Mouse (Mus musculus) frontal cortex, postnatal 10 days (tissue): ENCODE measurements around the gene Bag3.

ENCODE experiments used
- DNase-seq, 2 experiments: peaks; one replicate each; pipeline ENCODE4 v3.0.0; 2022; ENCODE audit warnings: low spot score in 2 of 2, mixed read lengths in 1 of 2

Gene Bag3

DNA sequence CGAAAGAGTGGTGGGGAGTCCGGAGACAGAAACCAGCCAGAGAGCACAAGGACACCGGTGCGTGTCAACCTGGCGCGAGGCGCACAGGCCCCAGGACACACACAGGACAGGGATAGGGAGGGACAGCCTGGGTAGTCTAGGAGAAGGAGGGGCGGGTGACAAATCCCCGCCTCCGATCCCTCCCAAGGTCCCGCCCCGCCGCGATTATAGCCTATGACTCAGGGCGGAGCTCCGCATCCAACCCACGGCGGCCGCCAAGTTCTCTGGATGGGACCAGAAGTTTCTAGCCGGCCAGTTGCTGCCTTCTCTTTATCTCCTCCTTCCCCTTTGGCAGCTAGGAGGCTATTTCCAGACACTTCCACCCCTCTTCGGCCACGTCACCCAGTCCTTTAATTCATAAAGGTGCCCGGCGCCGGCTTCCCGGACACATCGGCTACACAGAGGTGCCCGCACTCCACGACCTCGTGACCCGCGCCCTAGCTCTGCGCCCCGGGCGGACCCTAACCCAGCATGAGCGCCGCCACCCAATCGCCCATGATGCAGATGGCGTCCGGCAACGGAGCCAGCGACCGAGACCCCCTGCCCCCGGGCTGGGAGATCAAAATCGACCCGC, at the start of gene Bag3:
Gene Bag3 (plus strand): TSS at position 268 of the 613 bp plus-strand sequence.
- DNase-seq: peak; percentile 40 to 75

DNA sequence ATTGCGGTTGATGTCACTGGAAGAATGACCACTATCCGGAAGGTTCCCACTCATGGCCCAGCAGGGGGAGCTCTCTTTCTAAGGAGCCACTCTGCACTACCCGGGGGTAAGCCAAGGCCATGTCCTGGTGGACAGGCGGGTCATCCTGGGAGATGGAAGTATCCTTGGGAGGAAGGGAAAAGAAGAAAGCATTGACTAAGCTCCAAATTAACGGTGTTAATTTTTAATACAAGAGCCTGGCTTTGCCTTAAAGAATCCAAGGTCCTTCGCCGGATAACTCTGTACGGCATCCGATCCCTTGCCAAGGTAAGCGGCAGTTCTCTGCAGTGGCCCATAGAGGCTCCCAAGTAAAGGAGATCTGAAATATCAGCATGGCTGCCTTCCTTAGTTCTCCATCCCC, 49.1 kb upstream of the Bag3 start:
- DNase-seq: peak; percentile 13 to 50

DNA sequence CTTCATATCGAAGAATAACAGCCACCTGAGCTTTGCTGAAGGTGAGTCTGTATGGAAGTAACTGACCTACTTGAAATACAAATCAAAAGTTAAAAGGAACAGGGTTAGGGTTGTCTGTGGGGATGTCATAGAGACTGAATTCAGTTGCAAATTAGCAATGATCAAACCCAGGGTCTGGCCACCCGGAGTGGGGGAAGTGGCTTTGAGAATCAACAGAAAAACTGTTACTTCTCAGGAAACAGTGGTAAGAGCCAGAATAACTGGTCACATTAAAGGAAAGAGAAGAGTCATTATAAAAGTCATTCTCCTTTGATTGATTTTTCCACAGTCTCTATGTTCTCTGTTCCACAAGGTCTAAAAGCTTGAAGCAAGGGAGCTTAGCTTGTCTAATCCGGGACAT, 34.4 kb upstream of the Bag3 start:
- no peak for DNase-seq

DNA sequence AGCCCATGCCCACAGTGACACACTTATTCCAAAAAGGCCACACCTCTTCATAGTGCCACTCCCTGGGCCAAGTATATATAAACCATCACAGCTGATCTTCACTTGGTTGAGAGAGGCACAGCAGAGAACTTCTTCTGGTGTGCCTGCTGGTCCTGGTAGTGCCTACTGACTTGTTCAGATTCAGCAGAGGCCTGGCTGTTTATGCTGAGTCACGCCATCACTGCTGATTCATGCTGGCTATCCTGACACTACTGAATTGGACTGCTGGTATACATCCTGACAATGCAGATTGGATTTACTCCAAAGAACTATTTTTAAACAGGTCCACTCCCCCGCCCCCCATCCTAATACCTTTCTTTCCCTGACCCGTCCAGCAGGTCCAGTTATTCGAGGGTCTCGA, 28.9 kb upstream of the Bag3 start:
- no peak for DNase-seq

DNA sequence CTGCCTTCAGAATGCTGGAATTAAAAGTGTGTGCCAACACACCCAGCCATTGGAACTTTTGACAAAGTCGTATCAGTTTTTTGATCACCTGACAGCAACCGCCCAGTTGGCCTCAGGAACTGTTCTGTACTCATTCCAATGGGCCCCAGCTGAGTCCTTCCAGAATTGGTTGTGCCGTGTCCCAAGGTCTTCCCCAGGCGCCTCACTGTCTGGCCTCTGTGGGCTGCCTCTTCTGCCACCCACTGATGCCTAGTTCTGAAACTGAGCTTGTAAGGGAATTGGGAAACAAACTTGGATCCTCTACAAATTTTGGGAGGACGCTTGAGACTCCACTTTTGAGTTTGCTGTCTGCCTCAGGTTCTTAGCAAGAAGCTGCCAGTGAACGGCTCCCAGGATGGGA, 23.6 kb upstream of the Bag3 start:
- DNase-seq: no peak

DNA sequence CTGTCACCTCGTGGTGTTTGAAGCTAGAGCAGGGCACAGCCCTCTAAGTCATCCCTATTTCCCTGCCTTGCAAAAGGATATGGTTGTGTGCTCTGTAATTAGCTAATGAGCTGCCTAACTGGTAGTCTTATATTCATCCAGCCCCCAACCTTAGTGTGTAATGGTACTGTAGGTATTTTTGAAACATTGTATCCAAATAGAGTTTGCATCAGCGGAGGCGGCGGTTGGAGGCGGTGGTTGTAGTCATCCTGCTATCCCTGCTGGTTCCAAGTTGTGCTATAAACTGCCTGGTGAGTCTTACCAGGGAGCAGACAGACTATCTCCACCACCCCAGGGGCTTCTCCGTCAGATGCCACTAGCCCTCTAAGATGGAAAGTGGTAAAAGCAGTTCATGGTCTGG, 19.3 kb upstream of the Bag3 start:
- DNase-seq: no peak

DNA sequence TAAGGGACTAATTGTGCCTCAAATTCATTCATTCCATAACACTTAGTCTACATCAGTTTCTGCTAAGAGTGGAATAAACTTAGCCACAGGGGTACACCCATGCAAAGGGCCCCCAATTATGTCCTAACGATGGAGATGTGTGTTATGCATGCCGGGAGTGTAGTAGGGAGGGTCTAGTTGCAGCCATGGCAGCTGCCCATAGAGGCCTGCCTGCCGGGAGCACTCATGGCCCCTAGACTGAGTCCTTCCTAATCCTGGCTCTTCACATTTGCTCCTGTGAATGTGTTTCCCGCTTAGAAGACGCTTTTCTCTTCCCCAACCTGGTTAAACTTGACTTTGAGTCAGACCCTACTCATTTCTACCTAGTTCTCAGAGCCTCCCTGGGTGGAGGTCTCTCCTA, 11.5 kb upstream of the Bag3 start:
- no peak for DNase-seq

DNA sequence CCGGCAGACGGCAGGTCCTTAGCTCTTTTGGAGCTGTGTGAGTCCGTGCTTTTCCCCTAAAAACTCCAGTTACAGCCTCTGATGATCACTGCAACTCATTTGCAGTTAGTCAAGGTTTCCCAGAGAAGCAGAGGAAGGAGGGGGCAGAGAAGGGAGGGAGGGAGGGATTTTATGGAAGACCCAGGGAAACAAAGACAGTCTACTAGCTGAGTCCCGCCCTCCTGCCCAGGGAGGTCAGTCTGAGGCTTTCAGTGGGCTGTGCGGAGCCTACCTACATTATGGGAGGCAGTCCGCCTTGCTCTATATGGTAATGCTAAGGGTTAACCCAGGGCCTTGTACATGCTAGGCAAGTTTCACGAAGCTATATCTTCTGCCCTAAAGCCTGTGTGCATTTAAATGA, 9.9 kb upstream of the Bag3 start:
- no peak for DNase-seq

DNA sequence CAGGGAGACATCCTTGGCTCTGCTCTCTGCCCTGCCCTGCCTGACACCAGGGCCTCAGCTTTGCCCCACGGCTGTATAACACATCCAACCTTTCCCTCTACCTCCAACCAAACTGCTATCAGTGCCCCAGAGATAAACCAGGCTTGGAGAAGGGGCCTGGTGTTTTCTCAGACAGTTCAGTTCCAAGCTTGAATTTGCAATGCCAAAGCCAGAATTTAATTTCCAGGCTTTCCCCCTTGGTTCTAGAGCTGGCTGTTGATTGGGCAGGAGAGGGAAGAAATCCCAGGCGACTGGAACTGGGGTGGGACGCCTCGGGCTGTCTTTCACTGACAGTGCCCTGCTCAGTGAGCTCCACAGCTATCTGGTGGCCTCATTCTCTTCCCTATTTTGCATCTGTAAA, 9.1 kb upstream of the Bag3 start:
- no peak for DNase-seq

DNA sequence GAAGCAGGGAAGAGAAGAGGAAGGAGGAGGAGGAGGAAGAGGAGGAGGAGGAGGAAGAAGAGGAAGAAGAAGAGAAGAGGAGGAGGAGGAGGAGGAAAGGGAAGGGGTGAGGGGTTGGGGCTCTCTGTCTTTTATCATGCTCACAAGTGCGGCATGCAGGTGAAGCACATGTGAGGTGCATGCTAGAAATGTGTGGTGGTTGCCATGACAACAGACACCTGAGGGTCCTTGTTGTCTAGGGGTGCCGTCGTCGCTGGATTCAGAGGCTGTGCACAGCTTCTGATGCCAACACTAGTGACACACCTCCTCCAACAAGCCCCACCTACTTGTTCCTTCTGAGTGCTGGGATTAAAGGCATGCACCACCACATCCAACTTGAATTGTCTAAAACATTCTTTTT, 7.1 kb upstream of the Bag3 start:
- DNase-seq: no peak

DNA sequence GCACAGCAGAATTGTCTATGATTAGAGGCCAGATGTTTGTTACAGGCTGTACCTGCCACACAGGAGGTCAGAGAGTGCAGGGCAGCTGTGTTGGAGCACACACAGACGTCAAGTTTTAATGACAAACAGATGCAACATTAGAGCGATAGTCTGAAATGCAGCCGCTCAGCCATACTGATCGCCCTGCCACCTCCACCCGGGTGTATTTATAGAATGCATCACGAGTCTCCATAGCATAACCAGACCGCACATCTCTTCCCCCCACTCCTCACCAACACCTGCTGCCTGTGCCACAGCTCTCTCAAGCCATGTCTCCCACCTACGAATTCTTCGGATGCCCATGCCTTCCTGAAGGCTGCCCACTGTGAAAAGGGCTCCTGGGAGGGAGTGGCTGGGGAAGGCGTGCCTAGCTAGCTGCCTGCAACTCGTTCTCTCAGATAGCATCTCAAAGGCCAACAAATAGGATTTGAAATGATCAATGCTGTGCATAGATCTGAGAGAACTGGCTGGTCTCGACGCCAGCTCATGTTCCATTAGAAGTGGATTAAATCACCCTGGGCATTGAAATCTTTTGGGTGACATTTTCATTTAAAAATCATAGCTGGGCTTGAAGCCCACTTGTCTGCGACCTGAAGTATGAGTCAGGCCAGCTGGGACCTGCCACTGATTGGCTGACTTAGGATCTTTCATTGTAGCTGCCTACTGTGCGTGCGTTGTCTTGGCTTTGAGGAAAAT, 3.9 kb upstream of the Bag3 start:
- no peak for DNase-seq

DNA sequence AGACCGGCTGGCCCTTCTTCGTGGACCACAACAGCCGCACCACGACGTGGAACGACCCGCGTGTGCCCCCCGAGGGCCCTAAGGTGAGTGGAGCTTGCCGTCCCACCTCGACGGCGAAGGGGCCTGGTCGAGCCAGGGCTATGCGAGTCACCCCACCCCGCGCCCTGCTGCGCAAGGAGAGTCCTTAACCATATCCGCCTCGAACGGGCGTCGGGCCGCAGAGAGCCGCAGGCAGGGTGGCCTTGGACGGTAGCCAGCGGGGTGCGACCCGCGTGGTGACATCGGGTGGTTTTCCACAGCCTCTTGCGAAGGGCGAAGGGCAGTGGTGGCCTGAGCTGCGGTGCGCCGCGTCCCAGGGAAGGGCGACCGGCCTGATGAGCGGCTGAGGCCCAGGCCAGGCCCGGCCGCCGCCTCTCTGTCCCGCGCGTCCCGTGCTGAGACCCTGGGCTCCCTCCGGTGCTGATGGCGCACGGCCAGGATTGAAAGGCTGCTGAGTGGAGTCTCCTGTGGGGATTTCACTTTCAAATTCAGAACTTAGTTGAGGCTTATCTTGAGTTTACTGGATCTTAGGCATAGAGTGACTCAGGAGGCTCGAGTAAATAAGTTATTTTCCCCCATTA, 656 bp downstream of the Bag3 start:
- DNase-seq: peak in 1 of 2 experiments; percentile 35

DNA sequence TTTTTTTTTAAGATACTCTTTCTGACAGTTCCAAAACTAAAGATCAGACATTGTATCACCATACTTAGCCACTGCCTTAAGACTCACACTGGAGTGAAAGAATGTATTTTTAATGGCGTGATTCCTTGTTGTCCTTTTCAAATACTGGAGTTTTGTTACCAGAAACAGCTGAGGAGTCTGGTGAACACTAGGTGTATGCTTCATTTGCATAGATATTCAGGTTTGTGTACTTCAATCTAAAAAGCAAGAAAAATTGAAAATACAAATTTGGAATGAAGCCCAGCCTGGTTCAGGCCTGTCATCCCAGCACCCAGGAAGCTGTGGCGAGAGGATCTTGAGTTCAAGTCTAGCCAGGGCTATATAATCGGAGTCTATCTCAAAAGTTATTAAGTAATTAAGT, 1.2 kb downstream of the Bag3 start:
- no peak for DNase-seq

DNA sequence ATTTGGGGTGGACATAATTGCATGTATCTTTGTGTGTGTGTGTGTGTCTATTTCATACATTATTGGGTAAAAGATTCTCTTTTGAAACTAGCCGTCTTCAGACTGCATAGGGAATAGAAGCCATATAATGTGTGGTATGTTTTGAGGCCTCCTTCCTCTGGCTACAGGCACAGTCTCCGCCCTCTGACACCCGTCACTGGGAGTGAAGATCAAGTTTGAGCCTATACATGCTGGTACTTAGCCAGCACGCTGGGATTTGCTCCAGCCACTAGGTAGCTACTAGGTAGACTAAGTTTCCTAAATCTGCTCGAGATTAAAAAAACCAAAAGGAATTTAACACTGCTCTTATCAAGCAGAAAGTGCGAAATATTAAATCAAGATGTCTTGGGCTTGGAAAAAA, 3.2 kb downstream of the Bag3 start:
- DNase-seq: no peak

DNA sequence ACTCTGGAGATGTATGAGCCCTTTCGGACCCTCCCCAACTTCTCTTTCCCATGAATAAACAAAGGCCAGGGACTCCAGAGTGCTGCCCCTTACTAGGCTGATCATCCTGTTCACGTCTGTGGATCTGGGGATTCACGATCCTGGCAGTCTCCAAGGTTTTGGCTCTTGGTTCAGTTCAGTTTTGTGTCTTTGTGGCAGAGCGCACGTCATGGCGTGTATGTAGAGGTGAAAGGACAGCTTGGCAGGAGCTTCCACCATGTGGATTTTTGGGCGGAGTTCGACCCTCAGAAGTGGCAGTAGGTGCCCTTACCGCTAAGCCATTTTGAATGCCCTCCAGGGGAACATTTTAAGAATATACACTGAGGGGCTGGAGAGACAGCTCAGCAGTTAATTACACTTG, 5.2 kb downstream of the Bag3 start:
- DNase-seq: no peak

DNA sequence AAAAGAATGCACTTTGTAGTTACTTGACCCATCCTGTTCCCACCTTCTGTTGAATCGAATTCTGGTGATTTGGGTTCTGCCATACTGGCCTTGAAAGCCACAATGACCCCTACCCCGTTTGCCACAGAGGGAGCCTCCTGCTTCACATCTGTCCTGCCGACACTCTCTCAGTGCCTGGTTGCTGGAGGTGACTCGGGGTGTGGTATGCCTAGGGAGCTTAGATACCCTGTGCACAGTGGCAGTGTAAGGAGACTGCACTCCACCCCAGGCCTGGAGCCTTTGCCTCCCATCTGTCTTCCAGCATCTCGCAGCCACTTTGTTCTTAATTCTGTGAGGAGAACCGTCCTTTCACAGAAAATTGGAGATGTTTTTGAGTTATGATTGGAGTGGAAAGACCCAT, 5.7 kb downstream of the Bag3 start:
- no peak for DNase-seq

DNA sequence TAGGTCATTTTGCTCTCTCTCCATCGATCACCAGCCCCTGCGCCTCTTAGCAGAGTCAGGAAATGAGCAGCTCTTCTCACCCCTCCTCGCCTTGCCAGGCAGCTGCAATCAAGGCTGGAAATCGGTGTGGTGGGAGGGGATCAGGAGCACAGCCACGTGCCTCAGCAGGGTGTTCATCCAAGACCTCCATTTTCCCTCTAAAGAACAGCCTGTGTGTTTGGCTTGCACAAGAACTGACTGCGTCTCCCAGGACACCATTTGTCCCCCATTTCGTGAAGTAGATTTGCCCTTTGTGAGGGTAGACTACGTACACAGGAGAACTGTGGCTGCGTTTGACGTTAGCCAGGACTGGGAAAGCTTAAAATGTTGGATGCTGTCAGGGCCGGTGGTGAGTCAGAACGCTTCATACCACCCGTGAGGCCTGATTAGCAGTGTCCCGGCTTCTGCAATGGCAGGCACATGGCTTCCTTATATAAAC, 6.2 kb downstream of the Bag3 start:
- no peak for DNase-seq

DNA sequence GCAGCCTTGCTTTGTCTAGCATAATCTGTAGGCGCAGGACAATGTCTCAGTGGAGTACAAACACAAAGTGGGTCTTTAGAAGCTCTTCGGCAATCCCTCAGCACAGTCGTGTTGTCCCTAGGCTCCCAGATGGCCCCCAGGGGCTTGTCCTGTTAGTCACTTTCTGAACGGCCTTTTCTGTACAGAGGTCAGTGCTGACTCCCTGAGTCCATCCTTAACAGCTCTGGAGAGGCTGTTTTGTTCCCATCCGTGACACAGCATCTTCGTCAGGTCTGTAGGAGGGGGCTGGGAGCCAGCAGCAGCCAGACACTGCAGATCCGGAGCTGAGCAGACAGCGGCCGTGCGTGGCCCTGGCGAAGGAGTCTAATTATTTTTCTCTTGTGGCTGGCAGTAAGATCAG, 7.6 kb downstream of the Bag3 start:
- no peak for DNase-seq

DNA sequence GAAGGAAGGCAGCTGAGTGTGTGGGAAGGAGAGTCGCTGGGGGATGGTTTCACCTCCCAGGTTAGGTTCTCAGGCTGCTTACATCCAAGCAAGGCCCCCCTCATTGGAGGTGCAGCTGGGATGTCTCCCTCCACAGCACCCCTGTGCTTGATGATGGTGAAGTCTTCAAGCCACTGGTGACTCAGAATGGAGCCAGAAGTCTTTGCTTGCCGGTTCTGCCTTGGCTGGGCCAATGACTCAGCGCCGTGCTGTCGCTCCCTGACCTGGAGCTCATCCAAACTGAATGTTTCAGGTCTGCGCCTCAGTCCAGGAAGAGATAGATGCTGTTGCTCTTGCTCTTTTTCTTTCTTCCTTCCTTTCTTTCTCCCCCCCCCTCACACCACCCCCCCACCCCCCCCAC, 8.5 kb downstream of the Bag3 start:
- DNase-seq: no peak

DNA sequence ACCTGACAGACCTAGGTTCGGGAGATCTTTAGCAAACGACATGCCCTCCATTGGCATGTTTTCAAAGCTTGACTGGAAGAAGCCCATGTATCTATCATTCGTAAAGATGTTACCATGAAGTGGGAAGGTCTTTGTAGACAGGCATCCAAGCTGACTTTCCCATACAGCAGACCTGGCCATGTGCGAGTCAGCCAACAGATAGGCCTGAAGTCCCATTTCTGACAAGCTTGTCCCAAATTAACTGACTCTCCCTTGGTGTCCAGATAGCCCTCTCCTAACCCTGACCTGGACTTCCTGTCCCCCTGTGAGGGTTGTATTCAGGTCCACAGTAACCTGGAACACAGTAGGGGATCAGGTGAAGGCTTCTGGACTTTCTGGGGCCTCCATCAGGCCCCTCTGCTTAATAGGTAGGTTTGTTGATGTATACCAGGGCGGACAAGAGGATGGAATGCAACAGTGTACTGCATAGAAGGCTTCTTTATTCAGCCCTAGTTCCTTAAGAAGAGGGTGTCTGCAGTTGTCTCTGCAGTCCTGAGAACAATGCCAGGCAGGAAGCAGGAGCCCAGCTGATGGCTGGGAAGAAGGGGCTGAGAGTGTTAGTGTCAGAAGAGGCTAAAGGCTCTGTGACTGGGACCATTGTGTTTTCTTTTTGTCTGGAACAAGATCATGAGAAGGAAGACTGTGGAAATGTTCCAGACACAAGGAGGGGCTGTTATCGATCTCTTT, 9.2 kb downstream of the Bag3 start:
- no peak for DNase-seq

DNA sequence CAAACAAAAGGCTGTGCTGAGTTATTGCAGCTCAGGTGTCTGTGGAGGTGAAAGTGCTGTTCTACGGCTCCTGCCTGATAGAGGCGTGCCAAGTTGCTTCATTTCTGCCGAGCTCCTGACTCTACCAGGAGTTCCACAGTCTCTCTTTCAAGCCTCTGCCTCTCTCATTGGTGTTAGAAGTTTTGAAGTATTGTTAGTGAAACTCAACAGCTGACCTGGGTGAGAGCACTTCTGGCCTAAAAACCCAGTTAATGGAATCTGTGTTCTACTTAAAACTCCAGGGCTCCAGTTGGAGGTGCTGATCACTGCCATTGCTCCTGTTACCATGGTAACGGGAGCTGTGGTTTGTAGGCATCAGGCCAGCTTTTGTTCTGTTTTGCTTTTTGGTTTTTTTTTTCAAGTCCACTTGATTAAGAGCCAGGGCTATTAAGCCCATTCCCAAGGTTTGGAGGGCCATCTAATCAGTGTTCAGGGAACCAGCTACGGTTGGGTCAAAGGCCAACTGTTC, 11.6 kb downstream of the Bag3 start:
- peak in 1 of 2 experiments; percentile 25 for DNase-seq

DNA sequence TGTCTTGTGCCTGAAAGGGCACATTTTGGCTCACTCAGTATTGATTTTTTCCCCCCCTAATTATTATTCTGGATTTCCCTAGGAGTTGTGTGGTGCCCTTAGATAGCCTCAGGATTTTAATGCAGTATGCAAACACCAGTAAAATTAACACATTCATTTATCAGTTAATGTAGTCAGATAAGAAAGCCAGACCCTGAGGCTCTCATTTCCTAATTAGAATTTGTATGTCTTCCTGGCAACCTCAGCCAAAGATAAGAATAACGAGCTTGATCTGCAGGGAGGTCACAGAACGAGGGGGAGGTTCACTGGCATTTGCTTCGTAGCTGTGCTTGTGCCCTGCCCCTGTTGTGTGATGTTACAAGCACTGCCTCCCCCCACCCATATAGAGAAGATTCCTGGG, 12.7 kb downstream of the Bag3 start:
- no peak for DNase-seq
